Mouse (Mus musculus) heart, adult 2 months (tissue): ENCODE results near the gene Rlim.

Experiments
- CTCF ChIP-seq: fragments of 200-600 bp; IDR thresholded peaks from 2 replicates; pipeline ENCODE4 v1.8.1; 2022; ENCODE audit warnings: antibody characterized with exemption, mild to moderate bottlenecking, moderate library complexity
- EP300 ChIP-seq: fragments of 200-500 bp; IDR thresholded peaks from 2 replicates; pipeline ENCODE4 v1.6.1; 2011; ENCODE audit warnings: low read depth, low read length, control low read depth; ENCODE audit not compliant: insufficient read depth

DNA sequence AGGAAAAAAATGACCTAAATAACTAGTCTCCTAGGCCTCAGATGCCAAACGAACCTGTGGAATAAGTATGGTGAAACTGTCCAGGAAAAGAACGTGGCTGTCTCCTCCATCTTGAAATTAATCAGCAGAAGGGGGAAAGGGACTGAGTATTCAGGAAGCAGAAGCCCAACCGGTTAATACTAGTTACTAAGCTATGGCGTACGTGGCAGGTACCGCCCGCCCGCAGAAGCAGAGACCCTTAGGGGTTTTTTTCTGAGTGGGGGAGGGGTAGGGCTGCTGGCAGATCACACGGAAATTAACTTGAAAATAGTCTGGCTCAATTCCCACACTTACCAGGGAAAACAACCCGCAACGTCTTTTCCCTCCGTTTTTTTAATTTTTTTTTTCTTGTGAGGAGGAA is 1.0 kb downstream of the Rlim start:
- no peak for TF ChIP-seq EP300
- no peak for TF ChIP-seq CTCF
